Mouse (Mus musculus) heart, embryonic 10.5 days (tissue): ENCODE results near the gene Add3. TPM values are rescaled to one million over a fixed set of nuclear protein-coding genes. Genes with fewer than 3 reads are reported as not detected.
A peak's percentile ranks its signal among the peaks of the same experiment; 100 is the strongest.

Experiments used
- DNase-seq: peaks from one replicate; pipeline ENCODE4 v3.0.0-alpha.2; 2017; ENCODE audit warnings: low spot score
- H3K27ac ChIP-seq: fragments of 300-500 bp; sonication (generic); 2 replicates; pipeline ENCODE4 v1.5.1; 2016; ENCODE audit warnings: mild to moderate bottlenecking
- H3K27me3 ChIP-seq: fragments of 300-500 bp; sonication (generic); 2 replicates; pipeline ENCODE4 v1.6.1; 2016; ENCODE audit warnings: mild to moderate bottlenecking; ENCODE audit not compliant: poor library complexity, insufficient read depth, severe bottlenecking
- H3K36me3 ChIP-seq: fragments of 300-500 bp; sonication (generic); 2 replicates; pipeline ENCODE4 v1.6.1; 2016; ENCODE audit warnings: mild to moderate bottlenecking, moderate library complexity
- H3K4me1 ChIP-seq: fragments of 300-500 bp; sonication (generic); 2 replicates; pipeline ENCODE4 v1.6.1; 2016; ENCODE audit warnings: mild to moderate bottlenecking
- H3K4me3 ChIP-seq: fragments of 300-500 bp; sonication (generic); 2 replicates; pipeline ENCODE4 v1.5.1; 2016; ENCODE audit warnings: mild to moderate bottlenecking, moderate library complexity
- H3K9me3 ChIP-seq: fragments of 300-500 bp; sonication (generic); 2 replicates; pipeline ENCODE4 v1.6.1; 2016; ENCODE audit warnings: mild to moderate bottlenecking, moderate library complexity
- WGBS: fragments of 180-500 bp; shearing (Covaris S2); methylation state at CpG from one replicate; pipeline ENCODE4 v1.1.7; 2016; 5-methylcytosine and 5-hydroxymethylcytosine counted together
- polyA plus RNA-seq: library from polyadenylated mRNA; unstranded; fragments of >200 nt; fragmentation: Nextera tagmentation; extraction: Ambion mirVana; gene quantifications from 2 replicates; pipeline ENCODE4 v1.2.1, GENCODE M21; 2016

Add3 gene
- polyA plus RNA-seq, result 128 and 173 TPM in 2 replicates

DNA sequence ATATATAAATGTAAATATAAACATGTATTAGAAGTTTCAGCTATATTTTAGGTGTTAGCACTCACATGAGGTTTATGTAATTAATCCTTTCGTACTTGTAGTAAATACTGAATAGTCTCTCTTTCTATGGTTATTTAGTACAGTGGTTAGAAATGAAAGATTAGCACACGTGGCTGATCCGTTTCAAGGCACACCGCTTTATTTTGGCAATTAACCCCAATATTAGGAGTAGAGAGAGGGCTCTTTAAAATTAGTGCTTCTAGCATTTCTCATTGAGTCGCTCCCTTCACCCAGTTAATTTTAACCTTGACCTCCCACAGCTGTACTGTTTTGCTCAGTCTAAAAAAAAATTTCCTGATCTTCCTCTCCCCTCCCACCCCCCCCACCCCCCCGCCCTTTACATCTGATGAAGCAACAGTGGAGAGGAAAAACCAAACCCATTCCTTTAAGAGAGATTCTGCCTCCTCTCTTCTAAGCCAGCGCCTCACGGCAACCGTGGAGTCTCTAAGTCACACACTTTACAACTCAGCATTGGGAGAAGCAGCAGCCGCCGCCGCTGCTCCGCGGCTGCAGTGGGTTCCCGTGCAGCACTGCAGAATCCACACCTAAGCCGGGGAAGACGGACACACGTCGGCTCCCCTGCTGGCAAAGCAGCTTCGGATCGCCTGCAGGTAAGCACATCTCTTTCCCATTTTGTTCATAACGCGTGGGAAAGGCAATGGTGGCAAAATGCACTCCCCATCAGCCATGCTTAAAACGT lies at the start of gene Add3:
Gene Add3 (plus strand): TSS at position 400 of the 760 bp plus-strand sequence.
- Histone ChIP-seq H3K27ac (peak within 1 kb of the TSS; percentile 97), H3K36me3 (no peaks in the 10 kb centered on the region), H3K27me3 (no peaks in the 10 kb centered on the region), H3K9me3 (no peaks in the 10 kb centered on the region), H3K4me3 (peak within 1 kb of the TSS; percentile 92), H3K4me1 (peaks cover 23% of the 10 kb centered on the region)
- no peak for DNase-seq
- 7% methylated on average over 24 of the region's 24 CpGs for WGBS

DNA sequence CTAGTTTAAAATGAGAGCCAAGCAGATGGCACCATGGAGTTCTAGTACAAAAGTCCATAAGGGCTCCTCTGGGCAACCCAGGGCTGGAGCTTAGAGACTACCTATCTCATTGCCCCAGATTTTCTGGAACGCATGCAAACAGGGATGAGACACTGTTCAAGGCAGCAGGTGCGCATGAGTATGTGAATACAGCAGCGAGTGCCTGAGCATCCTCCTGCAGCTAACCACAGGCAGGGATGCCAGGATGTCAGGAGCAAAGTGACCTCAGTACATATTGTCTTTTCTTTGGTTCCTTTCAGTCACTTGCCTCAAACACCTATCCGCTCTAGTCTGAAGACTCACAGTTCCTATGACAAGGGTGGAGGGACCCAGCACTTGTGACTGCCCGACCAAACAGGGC lies 49.6 kb upstream of the Add3 start:
- WGBS, result 88% methylated on average over 5 of the region's 5 CpGs
- peak overlapping the region; percentile 32; the same call in 1 of the 2 replicates for H3K27ac ChIP-seq
- H3K4me3 ChIP-seq, result no peak overlapping the region
- H3K27me3 ChIP-seq, result no peaks in the 10 kb centered on the region
- H3K4me1 ChIP-seq, result peaks cover 40% of the 10 kb centered on the region
- DNase-seq, result no peak
- H3K9me3 ChIP-seq, result no peaks in the 10 kb centered on the region
- H3K36me3 ChIP-seq, result no peaks in the 10 kb centered on the region

DNA sequence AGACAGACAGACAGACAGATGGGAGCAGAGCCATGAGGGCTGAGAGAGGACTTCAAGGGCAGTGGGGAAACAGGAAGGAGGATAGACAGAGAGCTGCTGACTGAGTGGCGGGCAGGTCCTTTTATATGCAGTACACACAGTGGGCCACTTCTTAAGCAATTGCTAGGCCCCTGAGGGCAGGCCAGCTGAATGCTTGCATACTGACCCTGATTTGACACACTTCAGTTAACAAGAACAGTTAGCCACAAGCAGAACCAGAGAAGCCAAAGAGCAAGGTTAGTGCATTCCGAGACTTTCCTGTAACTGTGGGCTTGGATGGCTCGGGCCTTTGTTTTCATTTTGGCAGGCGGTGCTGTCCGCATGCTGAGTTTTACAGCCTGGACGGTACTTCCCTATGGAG lies 48.0 kb upstream of the Add3 start:
- WGBS, result 82% methylated on average over 6 of the region's 6 CpGs
- Histone ChIP-seq H3K4me1 (peaks cover 34% of the 10 kb centered on the region), H3K9me3 (no peaks in the 10 kb centered on the region), H3K27me3 (no peaks in the 10 kb centered on the region), H3K36me3 (no peaks in the 10 kb centered on the region), H3K4me3 (no peak overlapping the region), H3K27ac (0 out of 2 replicates have a peak overlapping the region, but pooled peaks have one; percentile 11)
- no peak for DNase-seq

DNA sequence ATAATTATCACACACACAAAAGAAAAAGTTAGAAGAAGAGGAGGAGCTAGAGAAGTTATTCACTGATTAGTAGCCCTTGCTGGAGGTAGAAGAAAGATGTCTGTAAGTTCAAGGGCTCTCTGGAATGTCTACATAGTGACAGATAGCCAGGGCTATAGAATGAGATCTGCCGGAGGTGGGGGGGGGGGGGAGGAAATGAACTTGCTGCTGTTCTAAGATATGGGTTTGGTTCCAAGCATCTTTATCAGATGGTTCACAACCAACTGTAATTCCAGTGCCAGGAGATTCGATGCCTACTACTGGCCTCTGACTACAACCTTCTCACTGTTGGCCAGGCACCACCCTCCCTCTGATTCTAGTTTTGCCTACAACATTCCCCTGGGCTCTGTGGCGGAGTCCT lies 46.9 kb upstream of the Add3 start:
- 30% methylated on average over 3 of the region's 3 CpGs for WGBS
- 0 out of 2 replicates have a peak overlapping the region, but pooled peaks have one; percentile 17 for H3K27ac ChIP-seq
- no peaks in the 10 kb centered on the region for H3K9me3 ChIP-seq
- no peaks in the 10 kb centered on the region for H3K36me3 ChIP-seq
- DNase-seq, result no peak
- H3K4me1 ChIP-seq, result peaks cover 25% of the 10 kb centered on the region
- no peaks in the 10 kb centered on the region for H3K27me3 ChIP-seq
- no peak overlapping the region for H3K4me3 ChIP-seq

DNA sequence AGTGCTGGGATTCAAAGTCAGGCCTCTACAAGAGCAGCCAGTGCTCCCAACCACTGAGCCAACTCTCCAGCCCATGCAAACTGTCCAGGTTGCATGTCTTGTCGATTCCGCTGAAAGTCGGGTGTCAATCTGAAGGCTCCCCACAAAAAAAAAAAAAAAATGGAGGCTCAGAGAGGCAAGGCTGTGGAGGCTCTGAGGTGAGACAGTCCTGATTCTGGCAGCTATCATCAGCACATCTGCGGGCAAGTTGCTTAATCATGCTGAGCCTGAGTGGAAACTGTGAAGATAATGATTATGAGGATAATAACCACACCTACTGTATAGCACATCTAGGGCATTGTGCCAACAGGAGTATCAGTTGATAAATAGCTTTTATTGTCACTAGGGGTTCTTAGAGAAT lies 45.6 kb upstream of the Add3 start:
- Histone ChIP-seq H3K4me1 (peaks cover 25% of the 10 kb centered on the region), H3K27ac (no peak overlapping the region), H3K9me3 (no peaks in the 10 kb centered on the region), H3K4me3 (no peak overlapping the region), H3K36me3 (no peaks in the 10 kb centered on the region), H3K27me3 (no peaks in the 10 kb centered on the region)
- WGBS, result 81% methylated on average over 4 of the region's 4 CpGs
- no peak for DNase-seq

DNA sequence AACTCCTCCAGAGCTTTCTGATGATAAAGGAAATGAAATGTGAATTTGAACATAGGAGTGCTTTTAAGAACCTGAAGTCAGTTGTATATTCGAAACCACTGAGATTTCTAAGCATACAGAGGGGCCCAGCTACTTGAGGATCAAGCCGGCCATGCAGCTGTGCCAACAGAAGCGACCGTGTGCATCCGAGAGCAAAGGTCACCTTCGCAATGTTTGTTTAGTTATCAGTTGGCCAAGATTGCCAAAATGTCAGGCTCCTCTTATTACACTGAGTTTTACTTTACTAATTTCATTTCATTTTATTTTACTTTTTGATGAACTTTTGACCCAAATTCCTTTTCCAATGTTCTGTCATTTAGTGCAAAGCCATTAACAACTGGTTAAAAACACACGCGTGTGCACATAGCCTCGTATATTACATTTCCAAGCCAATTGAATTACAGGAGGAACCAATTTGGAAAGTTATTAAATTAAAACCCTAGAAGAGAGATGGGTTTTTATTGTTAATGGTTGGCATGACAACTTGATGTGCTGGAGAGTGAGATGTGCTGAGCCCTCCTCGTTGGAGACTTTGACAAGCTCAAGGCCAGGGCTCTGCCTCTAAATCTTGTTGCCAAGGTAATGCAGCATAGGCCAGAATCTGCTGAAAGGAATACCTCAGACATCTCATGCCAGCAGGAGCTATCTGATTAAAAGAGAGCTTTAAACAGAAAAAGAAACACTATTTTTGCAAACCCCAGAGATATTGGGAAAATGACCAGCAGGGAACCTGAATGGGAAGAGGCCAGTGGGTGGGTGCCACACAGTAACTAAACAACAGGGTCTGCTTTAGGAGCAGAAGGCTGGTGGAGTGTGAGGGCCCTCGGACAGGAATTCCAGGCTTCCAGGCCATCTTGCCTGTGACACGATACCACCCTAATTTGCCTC lies 38.6 kb upstream of the Add3 start:
- no peaks in the 10 kb centered on the region for H3K27me3 ChIP-seq
- H3K4me1 ChIP-seq, result peaks cover 19% of the 10 kb centered on the region
- whole genome bisulfite sequencing, result 72% methylated on average over 12 of the region's 12 CpGs
- DNase-seq, result no peak
- peak overlapping the region; percentile 44; the same call in 1 of the 2 replicates for H3K27ac ChIP-seq
- no peak overlapping the region for H3K4me3 ChIP-seq
- H3K36me3 ChIP-seq, result no peaks in the 10 kb centered on the region
- no peaks in the 10 kb centered on the region for H3K9me3 ChIP-seq

DNA sequence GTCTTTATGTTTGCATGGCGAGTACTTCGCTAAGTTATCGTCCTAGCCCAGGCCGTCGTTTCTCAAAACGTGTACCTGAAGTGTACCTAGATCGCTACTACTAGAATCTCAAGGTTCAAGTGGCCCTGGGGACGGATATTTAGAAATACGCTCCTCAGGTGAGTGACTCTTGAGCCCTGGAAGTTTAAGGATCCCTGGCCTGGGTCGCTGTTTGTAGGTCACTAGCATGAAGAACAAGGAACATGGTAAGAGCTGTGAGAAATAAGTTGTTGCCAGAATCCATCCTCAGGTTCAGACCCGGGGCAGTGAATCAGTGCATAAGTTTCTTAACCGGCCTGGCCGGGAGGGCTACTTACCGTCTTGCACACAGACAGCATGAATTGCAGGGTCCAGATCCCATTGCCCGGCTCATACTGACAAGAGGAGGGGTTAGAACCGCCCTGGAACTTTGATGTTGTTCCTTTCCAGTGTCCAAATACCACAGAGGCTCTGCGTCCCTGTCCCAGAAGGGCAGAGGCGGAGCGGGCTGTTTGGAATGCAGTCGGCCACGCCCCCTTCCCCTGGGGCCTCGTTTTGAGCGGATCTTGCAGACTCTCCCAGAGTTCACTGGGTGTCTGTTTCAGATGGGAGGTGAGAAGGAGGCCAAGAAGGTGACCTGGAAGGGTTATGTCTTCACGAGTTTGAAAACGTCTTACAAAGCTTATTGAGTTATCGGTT lies 34.7 kb upstream of the Add3 start:
- Histone ChIP-seq H3K27ac (peak overlapping the region; percentile 78; the same call in 1 of the 2 replicates), H3K4me3 (peak overlapping the region; percentile 41; the same call in 1 of the 2 replicates), H3K27me3 (no peaks in the 10 kb centered on the region), H3K4me1 (peaks cover 25% of the 10 kb centered on the region), H3K9me3 (no peaks in the 10 kb centered on the region), H3K36me3 (no peaks in the 10 kb centered on the region)
- peak; percentile 86 for DNase-seq
- WGBS, result 47% methylated on average over 26 of the region's 26 CpGs

DNA sequence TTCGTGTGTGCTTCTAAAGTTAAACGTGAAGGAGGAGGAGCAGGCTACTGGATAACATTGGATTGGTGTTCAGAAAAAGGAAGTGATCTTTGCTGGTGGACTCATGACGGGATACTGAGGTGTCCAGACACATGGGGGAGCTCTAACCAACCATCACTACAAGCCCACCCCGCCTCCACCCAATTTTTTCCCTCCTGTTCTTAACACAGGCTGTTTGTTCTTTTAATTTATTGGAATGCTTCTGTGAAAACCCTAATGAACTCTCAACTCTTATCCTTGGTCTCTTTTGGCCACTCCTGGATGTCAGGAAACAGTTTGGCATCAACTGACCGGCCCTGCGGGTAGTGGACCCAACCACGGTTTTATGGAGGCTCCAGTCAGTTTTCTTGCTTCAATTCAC lies 33.3 kb upstream of the Add3 start:
- Histone ChIP-seq H3K4me1 (peaks cover 22% of the 10 kb centered on the region), H3K27me3 (no peaks in the 10 kb centered on the region), H3K36me3 (no peaks in the 10 kb centered on the region), H3K9me3 (no peaks in the 10 kb centered on the region), H3K27ac (no peak overlapping the region), H3K4me3 (no peak overlapping the region)
- DNase-seq, result no peak
- WGBS, result 78% methylated on average over 7 of the region's 7 CpGs

DNA sequence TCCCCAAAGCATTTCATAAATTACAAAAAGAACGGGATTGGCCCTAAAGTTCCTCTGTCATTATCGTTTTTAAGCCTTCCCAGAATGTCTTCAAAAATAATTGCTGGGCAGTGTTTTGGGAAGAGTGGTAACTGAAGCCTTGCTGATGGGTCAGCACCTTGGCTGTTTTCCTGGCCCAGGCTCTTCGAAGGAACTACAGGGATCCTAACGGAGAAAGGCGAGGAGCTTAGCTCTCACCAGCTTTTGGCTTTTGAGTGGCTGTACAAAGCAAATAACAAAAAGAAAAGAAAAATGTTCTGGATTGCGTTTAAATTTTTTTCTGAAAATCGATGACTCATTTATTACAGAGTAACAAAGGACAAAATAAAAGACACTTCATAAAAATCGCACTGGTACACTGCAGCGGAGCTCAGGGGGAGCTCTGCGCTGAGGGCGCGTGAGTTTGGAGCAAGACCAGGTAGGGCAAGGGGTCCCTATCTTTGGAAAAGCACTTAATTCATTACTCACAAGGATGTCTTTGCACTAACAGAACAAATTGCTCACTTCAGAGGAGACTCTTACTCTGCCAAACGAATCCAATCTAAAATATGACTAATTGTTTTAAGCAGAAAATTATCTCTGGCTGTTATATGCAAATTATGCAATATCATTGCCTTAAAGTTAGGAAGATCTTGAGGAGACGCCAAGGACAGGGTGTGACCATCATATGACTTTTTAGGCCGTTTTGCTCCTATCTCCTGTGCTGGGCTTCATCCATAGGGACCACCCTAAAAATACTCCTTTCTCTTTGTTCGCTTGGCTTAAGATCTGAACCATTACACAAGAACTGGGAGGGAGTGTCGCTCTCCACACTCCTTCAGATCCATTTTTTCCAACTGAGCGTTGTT lies 32.6 kb upstream of the Add3 start:
- no peaks in the 10 kb centered on the region for H3K27me3 ChIP-seq
- no peaks in the 10 kb centered on the region for H3K36me3 ChIP-seq
- H3K9me3 ChIP-seq, result no peaks in the 10 kb centered on the region
- H3K27ac ChIP-seq, result peak overlapping the region; percentile 42; the same call in 1 of the 2 replicates
- DNase-seq, result no peak
- 81% methylated on average over 18 of the region's 18 CpGs for WGBS
- no peak overlapping the region for H3K4me3 ChIP-seq
- peaks cover 20% of the 10 kb centered on the region for H3K4me1 ChIP-seq

DNA sequence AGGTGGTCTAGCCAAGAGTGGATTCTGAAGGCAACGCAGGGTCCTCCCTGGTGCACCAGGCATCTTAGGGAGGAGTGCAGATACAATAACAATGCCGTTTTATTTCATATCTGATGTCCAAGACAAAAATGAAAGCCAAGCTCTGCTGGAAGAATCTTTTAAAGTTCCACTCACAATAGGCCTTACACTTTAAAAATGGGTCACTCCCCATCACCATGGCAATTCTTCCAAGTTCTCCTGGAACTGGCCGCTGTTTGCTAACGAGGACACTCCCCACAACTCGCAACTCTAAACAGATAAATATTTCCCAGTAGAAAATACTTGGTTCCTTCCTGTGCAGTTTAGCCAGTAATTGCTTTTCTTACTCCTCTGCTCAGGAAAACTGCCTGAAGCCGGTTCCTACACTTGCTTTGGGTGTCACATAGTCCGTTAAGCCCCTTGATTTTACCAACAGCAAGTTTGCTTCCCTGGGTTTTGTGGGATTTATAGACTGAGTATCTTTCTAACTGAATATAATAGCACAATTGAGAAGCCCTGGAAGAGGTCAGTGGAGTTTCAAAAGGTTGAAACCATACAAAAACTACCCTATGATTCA lies 28.1 kb upstream of the Add3 start:
- Histone ChIP-seq H3K27me3 (no peaks in the 10 kb centered on the region), H3K4me3 (no peak overlapping the region), H3K4me1 (0 out of 2 replicates have a peak, but pooled peaks cover 6% of the 10 kb centered on the region), H3K27ac (no peak overlapping the region), H3K36me3 (no peaks in the 10 kb centered on the region), H3K9me3 (no peaks in the 10 kb centered on the region)
- DNase-seq, result no peak
- 69% methylated on average over 7 of the region's 7 CpGs for WGBS

DNA sequence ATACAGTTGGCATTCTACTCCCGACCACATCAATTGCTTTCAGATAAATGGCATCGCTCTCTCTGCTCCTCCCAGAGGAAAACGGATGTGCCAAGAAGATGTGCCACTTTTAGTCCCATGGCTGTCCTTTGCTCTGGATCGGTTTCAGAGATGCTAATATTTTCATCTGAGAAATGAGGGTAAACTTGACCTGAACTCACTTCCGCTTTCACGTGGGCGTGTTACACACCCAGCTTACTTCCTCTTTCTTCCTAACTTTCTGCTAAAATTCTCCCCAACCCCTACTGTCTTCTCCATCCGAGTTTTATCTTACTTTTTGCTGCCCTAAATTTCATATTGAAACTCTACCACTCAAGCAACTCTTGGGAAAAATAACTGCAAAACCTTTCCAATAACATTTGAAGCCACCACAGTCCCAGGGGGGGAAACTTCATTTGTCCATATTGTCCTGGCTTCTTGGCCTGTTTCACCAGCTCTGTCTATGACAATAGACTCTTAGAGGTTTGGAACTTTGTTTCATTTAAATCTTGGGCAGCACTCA lies 20.9 kb upstream of the Add3 start:
- Histone ChIP-seq H3K4me1 (peaks cover 10% of the 10 kb centered on the region; the same call in 1 of the 2 replicates), H3K27me3 (no peaks in the 10 kb centered on the region), H3K4me3 (no peak overlapping the region), H3K27ac (no peak overlapping the region), H3K36me3 (no peaks in the 10 kb centered on the region), H3K9me3 (no peaks in the 10 kb centered on the region; the same call in 1 of the 2 replicates)
- WGBS, result 86% methylated on average over 8 of the region's 8 CpGs
- no peak for DNase-seq
